Mouse (Mus musculus) embryonic facial prominence, embryonic 14.5 days (tissue): ENCODE measurements around the gene Fam71d. TPM values are rescaled to one million over a fixed set of nuclear protein-coding genes. Genes with fewer than 3 reads are reported as not detected.
A peak's percentile ranks its signal among the peaks of the same experiment; 100 is the strongest.

Experiments used
- ATAC-seq: fragments of 200-750 bp; cut with Nextera tagmentation; 2 replicates; pipeline ENCODE4 v1.8.0; 2017; ENCODE audit warnings: low read depth, moderate number of reproducible peaks, moderate TSS enrichment
- DNase-seq: peaks from one replicate; pipeline ENCODE4 v3.0.0-alpha.2; 2015; ENCODE audit warnings: low spot score
- H3K27ac ChIP-seq: fragments of 300-500 bp; sonication (generic); replicated peaks from 2 replicates; pipeline ENCODE4 v1.5.1; 2014; ENCODE audit warnings: low read depth, mild to moderate bottlenecking, low read length, moderate library complexity
- H3K27me3 ChIP-seq: fragments of 300-500 bp; sonication (generic); replicated peaks from 2 replicates; pipeline ENCODE4 v1.6.1; 2014; ENCODE audit warnings: low read length; ENCODE audit not compliant: control insufficient read depth, insufficient read depth
- H3K36me3 ChIP-seq: fragments of 300-500 bp; sonication (generic); 2 replicates; pipeline ENCODE4 v1.6.1; 2014; ENCODE audit warnings: low read length, mixed read lengths; ENCODE audit not compliant: control insufficient read depth, insufficient read depth
- H3K4me1 ChIP-seq: fragments of 300-500 bp; sonication (generic); 2 replicates; pipeline ENCODE4 v1.6.1; 2014; ENCODE audit warnings: antibody characterized with exemption, low read length; ENCODE audit not compliant: control insufficient read depth, insufficient read depth
- H3K4me2 ChIP-seq: fragments of 300-500 bp; sonication (generic); 2 replicates; pipeline ENCODE4 v1.6.1; 2014; ENCODE audit warnings: low read depth, mild to moderate bottlenecking, low read length, moderate library complexity, mixed read lengths
- H3K4me3 ChIP-seq: fragments of 300-500 bp; sonication (generic); 2 replicates; pipeline ENCODE4 v1.5.1; 2014; ENCODE audit warnings: low read depth, mild to moderate bottlenecking, low read length
- H3K9ac ChIP-seq: fragments of 300-500 bp; sonication (generic); 2 replicates; pipeline ENCODE4 v1.6.1; 2014; ENCODE audit warnings: low read depth, mild to moderate bottlenecking, low read length, moderate library complexity, mixed read lengths
- H3K9me3 ChIP-seq: fragments of 300-500 bp; sonication (generic); 2 replicates; pipeline ENCODE4 v1.6.1; 2016; ENCODE audit warnings: low read length; ENCODE audit not compliant: control insufficient read depth
- WGBS: fragments of 180-500 bp; shearing (Covaris S2); extraction: QIAGEN DNeasy Blood & Tissue Kit; methylation state at CpG from one replicate; pipeline ENCODE4 v1.1.7; 2014; 5-methylcytosine and 5-hydroxymethylcytosine counted together
- polyA plus RNA-seq: library from polyadenylated mRNA; unstranded; fragments of >200 nt; fragmentation: Nextera tagmentation; extraction: Ambion mirVana; gene quantifications from 2 replicates; pipeline ENCODE4 v1.2.1, GENCODE M21; 2014

The Fam71d gene
- polyA plus RNA-seq, 1 experiment from 2014 or later, result not detected

GRCm38 (mm10) chr12:78748113-78748512, 56.8 kb downstream of the Fam71d start:
- no peak for ATAC-seq

DNA sequence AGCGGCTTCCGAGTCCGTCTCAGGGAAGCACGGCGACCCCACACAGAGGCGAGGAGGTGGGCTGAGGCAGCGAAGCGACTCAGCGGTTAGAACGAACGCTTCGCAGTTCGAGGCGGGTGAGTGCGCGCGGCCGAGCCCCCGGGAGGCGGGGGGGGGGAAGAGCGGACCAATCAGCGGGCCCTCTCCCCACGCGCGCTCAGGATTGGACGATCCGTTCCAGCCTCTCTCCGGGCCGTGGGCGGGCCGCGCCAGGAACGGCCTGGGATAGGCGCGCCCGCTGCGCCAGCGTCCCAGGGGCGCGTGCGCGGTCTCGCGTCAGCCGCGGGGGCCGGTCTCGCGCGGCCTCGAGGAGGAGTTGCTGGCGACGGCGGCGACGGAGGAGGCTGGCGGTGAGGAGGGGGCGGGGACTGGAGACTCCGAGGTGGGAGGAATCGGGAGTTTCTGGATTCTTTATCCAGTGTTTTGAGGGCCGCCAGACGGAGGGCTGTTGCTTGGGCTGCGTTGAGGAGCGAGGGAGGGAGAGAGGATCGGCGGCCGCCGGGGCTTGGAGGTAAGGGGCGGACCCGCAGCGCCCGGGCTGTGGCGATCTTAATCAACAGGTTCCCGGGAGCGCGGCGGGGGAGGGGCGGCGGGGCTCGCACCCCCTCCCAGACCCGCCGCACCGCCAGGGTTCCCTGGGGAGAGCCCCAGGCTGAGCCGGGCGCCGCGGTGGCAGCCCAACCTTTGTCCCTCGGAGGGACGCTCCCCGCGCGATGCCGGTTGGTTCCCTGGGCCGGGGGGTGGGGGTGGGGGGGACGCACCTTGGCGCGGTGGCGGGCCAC, 57.4 kb downstream of the Fam71d start, which contains the start of gene Mpp5:
Gene Mpp5 (plus strand): TSS at position 351 of the 821 bp plus-strand sequence.
- WGBS, result 0% methylated on average over 53 of the region's 98 CpGs
- peak within 1 kb of the TSS; percentile 99 for H3K4me2 ChIP-seq

More at GRCm38 (mm10) chr12:78748113-78748512, 56.8 kb downstream of the Fam71d start:
- Histone ChIP-seq H3K36me3 (no peaks in the 10 kb centered on the region), H3K4me2 (peak overlapping the region; percentile 99), H3K27ac (peak overlapping the region; percentile 44; the same call in 1 of the 2 replicates), H3K9ac (peak overlapping the region; percentile 76), H3K4me1 (0 out of 2 replicates have a peak, but pooled peaks cover 5% of the 10 kb centered on the region), H3K4me3 (peak overlapping the region; percentile 86), H3K27me3 (peaks cover 2% of the 10 kb centered on the region; the same call in 1 of the 2 replicates), H3K9me3 (no peaks in the 10 kb centered on the region)
- DNase-seq, result peak; percentile 16
- WGBS, result 0% methylated on average over 10 of the region's 10 CpGs

GRCm38 (mm10) chr12:78749378-78749801, 58.1 kb downstream of the Fam71d start:
- Histone ChIP-seq H3K4me2 (peak overlapping the region; percentile 99), H3K4me3 (peak overlapping the region; percentile 86), H3K27ac (peak overlapping the region; percentile 96), H3K4me1 (0 out of 2 replicates have a peak, but pooled peaks cover 5% of the 10 kb centered on the region), H3K36me3 (no peaks in the 10 kb centered on the region), H3K9me3 (no peaks in the 10 kb centered on the region), H3K27me3 (peaks cover 2% of the 10 kb centered on the region; the same call in 1 of the 2 replicates), H3K9ac (peak overlapping the region; percentile 91)
- peak; percentile 31 for ATAC-seq
- WGBS, result under 1% methylated on average over 13 of the region's 25 CpGs
- peak; percentile 70 for DNase-seq

More for the DNA sequence above, 57.4 kb downstream of the Fam71d start, which contains the start of gene Mpp5:
- Histone ChIP-seq H3K4me3 (peak within 1 kb of the TSS; percentile 86), H3K9me3 (no peaks in the 10 kb centered on the region), H3K27ac (peak within 1 kb of the TSS; percentile 96), H3K27me3 (peaks cover 2% of the 10 kb centered on the region; the same call in 1 of the 2 replicates), H3K9ac (peak within 1 kb of the TSS; percentile 91), H3K4me1 (0 out of 2 replicates have a peak, but pooled peaks cover 5% of the 10 kb centered on the region), H3K36me3 (no peaks in the 10 kb centered on the region)
- ATAC-seq, result peak; percentile 100
- peak; percentile 99 for DNase-seq

- ATAC-seq (no peak), DNase-seq (no peak)
- H3K4me1 ChIP-seq, result no peaks in the 10 kb centered on the region
- H3K4me2 ChIP-seq, result no peak overlapping the region
- H3K9me3 ChIP-seq, result no peaks in the 10 kb centered on the region
- no peaks in the 10 kb centered on the region for H3K36me3 ChIP-seq
- no peak overlapping the region for H3K9ac ChIP-seq
- no peaks in the 10 kb centered on the region for H3K27me3 ChIP-seq
- no peak overlapping the region for H3K27ac ChIP-seq
- no peak overlapping the region for H3K4me3 ChIP-seq
Measured at GRCm38 (mm10) chr12:78761979-78762378, 70.6 kb downstream of the Fam71d start.

GRCm38 (mm10) chr12:78769031-78769713, 77.8 kb downstream of the Fam71d start:
- Histone ChIP-seq H3K9ac (no peak overlapping the region), H3K4me1 (no peaks in the 10 kb centered on the region), H3K9me3 (no peaks in the 10 kb centered on the region), H3K27ac (no peak overlapping the region), H3K4me3 (no peak overlapping the region), H3K36me3 (no peaks in the 10 kb centered on the region), H3K4me2 (no peak overlapping the region), H3K27me3 (no peaks in the 10 kb centered on the region)
- WGBS, result 75% methylated on average over 6 of the region's 6 CpGs
- ATAC-seq (no peak), DNase-seq (no peak)

GRCm38 (mm10) chr12:78773211-78773610, 81.9 kb downstream of the Fam71d start:
- WGBS, result 73% methylated on average over 2 of the region's 2 CpGs

GRCm38 (mm10) chr12:78777916-78778315, 86.6 kb downstream of the Fam71d start:
- Histone ChIP-seq H3K4me2 (no peak overlapping the region), H3K9me3 (no peaks in the 10 kb centered on the region), H3K27me3 (no peaks in the 10 kb centered on the region), H3K9ac (no peak overlapping the region), H3K27ac (peak overlapping the region; percentile 52), H3K4me3 (no peak overlapping the region), H3K36me3 (no peaks in the 10 kb centered on the region), H3K4me1 (peaks cover 4% of the 10 kb centered on the region)
- ATAC-seq (no peak), DNase-seq (no peak)
- WGBS, result 21% methylated on average over 2 of the region's 2 CpGs

More at GRCm38 (mm10) chr12:78773211-78773610, 81.9 kb downstream of the Fam71d start:
- no peaks in the 10 kb centered on the region for H3K9me3 ChIP-seq
- no peak overlapping the region for H3K27ac ChIP-seq
- no peaks in the 10 kb centered on the region for H3K27me3 ChIP-seq
- no peak for ATAC-seq
- H3K9ac ChIP-seq, result no peak overlapping the region
- no peak for DNase-seq
- H3K4me1 ChIP-seq, result peaks cover 4% of the 10 kb centered on the region
- H3K4me3 ChIP-seq, result no peak overlapping the region
- no peak overlapping the region for H3K4me2 ChIP-seq
- H3K36me3 ChIP-seq, result no peaks in the 10 kb centered on the region

GRCm38 (mm10) chr12:78778423-78779067, 87.2 kb downstream of the Fam71d start:
- Histone ChIP-seq H3K4me2 (no peak overlapping the region), H3K4me3 (no peak overlapping the region), H3K27me3 (no peaks in the 10 kb centered on the region), H3K27ac (no peak overlapping the region), H3K4me1 (peaks cover 4% of the 10 kb centered on the region), H3K9me3 (no peaks in the 10 kb centered on the region), H3K36me3 (no peaks in the 10 kb centered on the region), H3K9ac (no peak overlapping the region)
- peak; percentile 13 for DNase-seq
- ATAC-seq, result no peak
- WGBS, result 51% methylated on average over 4 of the region's 4 CpGs
